Mouse (Mus musculus): Measurements from ENCODE around the gene Ptpro.

DNA sequence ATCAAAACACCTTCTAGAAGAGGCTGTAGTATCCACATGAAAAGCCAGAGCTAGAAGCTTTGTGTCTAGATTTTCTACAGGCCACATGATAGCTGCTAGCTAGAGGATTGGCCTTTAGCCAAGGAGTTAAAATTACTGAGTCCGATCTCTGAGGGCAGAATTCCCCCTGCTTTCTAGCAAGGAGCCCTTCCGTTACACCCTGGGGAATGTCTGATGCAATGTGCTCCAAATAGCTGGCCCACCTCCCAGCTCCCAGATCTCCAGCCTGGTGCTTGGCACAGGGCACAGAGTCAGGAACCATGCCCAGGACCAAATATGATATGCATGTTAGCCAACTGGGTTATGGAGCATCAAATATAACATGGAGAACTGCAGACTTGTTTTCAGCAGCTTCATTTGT, 213.1 kb downstream of the Ptpro start:
- TF ChIP-seq CTCF (IDR thresholded peaks at IDR 0.05; ENCODE audit: extremely low read depth, insufficient read depth, low read length), result no peak
- TF ChIP-seq POLR2A (IDR thresholded peaks at IDR 0.05; ENCODE audit: extremely low read depth, insufficient read depth, low read length), result no peak

All from cortical plate, adult 2 months (tissue).